Mouse (Mus musculus) yolk sac, embryonic 10.5 days (tissue): ENCODE data around the gene Polr3h.

Source experiments
- DNase-seq: peaks from one replicate; pipeline ENCODE4 v3.0.0-alpha.2; 2017; ENCODE audit warnings: low spot score

The Polr3h gene

DNA sequence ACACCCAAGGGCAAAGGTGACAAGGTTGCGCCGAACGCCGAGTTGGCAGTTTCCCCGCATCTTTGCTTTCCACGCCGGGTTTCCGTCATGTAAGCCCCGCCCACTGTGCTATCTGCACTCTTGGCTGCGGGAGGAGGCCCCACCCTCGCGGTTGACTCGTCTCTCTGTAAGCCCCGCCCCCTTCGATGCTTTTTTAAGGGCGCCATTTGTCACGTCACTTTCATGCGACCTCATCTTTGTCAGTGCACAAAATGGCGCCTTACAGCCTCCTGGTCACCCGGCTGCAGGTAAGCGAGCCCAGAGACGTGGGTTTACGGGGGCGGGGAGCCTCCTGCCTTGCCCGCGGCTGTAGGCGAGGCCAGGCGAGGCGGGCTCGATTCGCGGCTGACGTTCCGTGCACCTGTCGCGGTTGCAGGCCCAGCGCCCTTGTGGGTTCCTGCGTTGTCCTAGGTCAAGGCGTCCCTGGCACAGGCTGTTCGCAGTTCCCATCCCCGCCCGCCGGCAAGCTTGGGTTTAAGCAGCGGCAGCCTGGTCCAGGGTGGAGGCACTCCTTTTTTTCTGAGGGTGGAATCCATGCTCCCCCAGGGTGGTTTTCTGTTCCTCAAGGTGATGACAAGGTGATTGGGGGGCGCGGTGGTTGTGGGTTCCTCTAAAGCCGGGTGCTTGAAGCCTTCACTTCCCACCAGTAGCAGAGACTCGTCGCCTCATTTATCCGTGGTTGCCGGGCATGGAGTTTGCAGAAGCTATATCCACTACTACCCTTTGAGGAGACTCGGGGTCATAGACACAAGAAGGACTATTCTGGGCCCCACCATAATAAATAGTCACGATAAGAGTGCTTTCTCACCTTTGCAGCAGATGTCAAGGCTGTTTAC is 53.5 kb downstream of the Polr3h start, which contains the start of gene Aco2:
Gene Aco2, plus strand, starts transcription at position 48 of the 875 bp plus-strand sequence.
- DNase-seq = peak; percentile 99

DNA sequence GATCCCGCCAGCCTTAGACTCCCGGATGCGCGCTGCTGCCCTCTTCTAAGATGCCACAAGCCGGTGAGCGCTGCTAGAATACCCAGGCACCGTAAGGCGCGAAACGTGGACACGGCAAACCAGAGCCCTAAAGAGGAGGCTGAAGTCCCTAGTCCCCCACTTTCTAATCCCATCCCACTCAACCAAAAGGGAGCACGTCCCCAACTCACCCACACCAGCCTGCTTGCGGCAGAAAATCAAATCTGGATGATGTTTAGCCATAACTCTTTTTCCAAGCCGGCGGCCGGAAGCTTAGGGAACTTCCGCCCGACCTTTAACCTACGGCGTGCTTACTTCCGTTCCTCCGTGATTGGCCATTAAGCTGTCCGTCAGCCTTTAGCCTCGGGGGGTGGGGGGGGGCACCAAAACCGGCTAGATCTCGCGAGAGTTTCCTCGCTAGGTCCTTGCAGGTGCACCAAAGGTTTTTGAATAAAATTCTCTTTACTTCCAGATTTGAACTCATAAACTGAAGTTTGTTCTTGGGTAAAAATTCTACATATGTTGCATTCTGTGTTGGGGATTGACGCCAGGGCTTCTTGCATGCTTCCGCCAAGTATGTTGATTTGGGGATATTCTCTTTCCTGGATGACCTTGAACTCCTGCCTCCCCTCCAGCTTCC is 54.3 kb downstream of the Polr3h start, which contains the start of gene Phf5a:
Gene Phf5a, minus strand, starts transcription at position 308 of the 658 bp plus-strand sequence.
- DNase-seq = peak; percentile 96

DNA sequence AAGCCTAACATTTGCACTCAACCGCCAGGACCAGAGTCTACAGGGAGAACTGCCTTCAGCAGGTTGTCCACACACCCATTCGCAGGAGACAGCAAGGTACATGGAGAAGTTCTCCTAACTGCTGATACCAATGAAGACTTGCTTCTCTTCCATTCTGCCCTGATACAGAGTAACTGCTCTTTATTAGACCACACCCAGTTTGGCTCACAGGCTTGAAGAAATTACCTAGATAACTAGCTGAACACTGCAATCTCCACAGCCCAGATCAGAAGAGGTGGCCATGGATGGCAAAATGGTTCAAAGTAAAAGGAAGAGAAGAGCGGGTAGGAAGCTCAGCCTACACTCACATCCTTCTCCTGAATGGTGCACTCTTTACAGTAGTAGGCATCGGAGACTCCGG is 56.1 kb downstream of the Polr3h start:
- DNase-seq = no peak

DNA sequence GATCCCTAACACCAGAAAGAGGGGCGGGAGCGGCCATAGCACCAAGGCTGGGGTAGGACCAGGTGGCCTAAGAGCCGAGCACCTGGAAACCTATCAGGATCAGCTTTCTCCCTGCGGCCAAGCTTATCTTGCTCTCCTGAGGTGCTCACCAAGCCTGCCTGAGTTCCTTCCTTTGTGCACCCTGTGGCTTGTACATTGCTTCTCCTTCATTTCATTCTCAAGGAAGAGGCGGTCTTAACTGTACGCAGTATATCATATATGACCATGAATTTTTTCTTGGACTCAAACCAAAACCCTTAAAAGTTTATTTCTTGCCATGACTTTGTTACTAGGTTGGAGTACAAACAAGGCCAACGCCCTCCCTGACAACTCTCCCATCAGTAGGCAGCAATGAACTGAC is 61.8 kb downstream of the Polr3h start:
- DNase-seq = no peak

DNA sequence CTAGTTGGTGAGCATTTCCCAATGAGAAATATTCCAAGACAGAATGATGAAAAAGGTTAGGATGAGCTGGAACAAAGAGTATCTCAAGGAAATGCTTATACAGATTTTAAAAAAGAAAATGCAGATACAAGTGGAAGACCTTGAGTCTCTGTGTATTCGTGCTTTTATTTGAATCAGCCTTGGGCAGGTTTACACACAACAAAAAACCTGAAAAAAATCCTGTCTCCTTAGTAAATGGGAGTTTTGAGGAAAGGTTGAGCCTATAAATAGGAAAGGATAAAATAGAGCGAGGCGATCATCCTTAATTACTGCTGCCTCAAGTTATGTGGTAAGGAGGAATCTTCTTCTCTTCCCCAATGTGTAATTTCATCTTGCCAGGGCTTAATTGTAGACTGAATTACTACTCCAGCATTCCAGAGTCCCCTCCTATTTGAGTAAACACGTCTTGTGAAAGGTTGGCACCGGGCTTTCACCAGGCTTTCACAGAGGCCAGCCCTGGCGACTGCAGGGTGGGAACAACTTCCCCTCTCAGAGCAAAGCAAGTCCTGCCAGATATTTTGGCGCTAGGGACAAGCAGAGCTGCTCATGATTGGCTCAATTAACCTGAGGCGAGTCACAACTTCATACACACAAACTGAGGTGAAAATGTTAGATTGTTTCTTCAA is 65.4 kb downstream of the Polr3h start:
- no peak for DNase-seq

DNA sequence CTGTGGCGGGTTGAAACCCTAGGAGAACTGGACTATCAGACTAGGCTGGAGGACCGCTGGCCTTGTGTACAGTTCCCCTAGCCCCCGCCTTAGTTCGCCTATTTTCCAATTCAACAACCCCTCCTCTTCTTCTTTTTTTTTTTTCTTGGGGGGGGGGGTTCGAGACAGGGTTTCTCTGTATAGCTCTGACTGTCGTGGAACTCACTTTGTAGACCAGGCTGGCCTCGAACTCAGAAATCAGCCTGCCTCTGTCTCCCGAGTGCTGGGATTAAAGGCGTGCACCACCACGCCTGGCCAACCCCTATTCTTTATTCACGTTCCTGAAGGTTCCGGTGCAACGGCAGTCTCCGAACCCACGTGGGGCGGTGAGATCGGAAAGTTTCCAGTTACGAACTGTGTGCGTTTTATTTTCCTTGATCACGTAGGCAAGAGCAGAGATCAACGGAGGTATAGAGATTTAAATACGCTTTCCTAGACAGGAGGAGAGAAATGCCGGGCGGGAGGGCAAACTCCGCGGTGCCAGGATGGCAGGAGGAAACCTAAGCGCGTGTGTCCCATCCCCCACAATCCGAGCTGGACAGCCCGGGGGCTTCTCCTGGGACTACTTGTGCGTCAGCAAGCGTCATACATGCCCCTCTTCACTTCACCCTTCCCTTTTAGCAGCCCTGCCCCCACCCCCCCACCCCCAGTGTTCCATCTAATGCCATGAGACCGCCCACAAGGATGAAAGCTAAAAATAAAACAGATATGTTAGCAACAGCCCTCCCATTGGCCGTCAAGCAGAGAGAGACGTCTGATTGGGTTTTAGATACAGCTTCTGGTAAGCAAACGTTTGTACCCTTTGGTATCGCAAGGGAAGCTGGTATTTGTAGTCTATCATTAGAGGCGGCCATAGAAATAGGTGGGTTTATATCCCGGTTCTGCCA is 66.4 kb downstream of the Polr3h start:
- peak; percentile 96 for DNase-seq

DNA sequence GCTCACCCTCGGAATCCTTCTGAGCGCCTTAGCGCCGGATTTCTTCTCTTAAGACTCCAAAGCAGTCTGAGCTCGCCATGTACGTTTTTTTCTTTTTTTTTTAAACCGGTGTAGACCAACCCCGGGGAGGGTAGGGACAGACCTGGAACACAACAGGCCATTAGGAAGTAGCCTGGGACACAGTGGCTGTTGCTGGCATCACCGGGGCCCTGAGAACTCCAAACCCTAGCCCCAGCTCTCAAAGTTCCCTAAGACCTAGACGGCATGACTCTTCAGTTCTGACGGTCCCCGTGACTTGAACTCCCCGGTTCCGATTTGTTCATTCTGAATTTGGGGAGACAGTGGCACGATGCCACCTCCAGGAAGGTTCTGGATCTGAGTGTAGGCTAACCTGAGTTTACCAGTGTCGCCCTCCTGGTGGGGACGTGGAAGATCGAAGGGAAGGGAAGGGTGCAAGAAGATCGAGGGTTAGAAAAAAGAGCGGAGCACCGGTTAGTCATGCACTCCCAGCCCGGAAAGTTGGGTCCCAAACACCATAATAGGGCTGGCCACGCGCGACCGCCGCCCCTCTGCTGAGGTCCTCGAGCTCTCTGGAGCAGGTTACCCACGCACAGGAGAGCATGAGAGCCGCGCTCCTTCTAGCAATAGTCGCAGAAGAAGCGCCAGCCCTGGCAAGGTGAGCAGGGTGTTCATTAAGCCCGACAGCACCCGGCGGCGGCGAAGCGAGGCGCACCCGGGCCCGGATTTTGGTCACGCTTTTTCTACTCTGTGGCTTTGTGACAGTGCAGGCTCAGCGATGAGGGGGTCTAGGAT is 67.3 kb downstream of the Polr3h start, which contains the start of gene Tob2:
Gene Tob2, minus strand, starts transcription at position 280 of the 813 bp plus-strand sequence.
- peak; percentile 64 for DNase-seq

DNA sequence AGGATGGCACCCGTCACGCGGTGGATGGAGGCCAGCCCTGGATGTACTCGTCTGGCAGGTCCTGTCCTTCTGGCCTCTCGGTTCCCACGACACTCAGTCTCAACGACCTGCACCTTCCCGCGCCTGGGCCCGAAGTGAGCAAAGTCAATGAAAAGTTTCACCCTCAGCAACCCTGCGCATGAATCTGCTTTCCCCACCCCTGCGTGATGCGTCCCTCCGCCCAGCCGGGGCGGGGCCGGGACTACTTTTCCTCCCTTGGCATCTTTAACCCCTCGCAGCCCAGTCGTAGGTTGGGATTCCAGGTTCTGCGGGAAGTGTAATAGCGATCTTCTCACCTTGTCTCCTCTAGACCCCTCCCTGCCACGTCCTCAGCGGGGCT is 67.9 kb downstream of the Polr3h start:
- peak; percentile 95 for DNase-seq

DNA sequence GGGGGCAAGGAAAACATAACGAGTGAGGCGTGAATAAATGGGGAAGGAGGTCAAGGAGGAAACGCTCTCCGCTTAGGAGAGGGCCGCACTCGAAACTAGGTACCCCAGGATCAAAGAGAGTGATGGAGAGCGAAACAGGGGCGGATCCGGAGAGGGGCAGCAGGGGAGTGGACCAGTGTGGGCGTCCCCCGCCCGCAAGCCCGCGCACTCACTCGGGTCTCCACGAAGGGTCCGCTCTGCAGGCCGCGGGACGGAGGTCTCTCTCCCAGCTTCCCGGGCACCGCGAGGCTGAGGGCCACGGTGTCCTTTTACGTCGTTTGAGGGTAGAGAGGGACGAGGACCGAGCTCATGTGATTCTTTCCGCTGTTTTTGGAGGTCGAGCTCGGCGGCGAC is 68.3 kb downstream of the Polr3h start:
- no peak for DNase-seq

DNA sequence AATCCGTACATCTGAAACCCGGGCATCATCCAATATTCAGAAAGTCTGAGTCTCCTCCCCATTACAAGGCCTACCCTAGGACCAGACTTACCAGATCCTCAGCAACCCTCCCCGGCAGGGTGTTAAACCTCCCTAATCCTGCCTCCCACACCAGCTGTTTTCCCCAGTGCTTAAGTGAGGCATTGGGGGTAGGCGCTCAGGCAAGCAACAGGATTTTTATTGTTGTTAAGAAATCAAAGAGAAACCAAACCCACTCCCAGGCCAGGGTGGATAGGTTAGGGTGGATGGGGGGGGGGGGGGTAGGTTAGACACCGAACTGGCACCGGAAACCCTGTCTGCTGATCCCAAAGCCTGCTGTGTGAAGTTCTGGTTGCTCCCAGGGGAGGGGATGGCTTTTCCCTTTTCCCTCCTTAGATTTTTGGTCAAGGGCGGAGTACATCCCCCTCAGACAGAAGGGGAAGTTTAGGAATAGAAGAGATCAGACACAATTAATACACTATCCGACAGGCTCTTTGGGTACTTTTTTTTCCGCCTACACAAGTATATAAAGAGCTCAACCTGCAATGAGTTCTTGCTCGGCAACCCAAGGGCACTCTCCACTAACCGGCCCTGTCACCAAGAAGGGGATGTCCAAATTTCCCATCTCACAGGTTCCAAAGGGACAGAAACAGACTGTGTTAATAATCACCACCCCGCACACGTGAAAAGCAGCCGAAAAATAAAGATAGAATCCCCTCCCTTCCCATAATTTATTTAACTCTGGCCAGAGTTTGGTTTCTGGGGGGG is 68.9 kb downstream of the Polr3h start:
- DNase-seq = no peak

DNA sequence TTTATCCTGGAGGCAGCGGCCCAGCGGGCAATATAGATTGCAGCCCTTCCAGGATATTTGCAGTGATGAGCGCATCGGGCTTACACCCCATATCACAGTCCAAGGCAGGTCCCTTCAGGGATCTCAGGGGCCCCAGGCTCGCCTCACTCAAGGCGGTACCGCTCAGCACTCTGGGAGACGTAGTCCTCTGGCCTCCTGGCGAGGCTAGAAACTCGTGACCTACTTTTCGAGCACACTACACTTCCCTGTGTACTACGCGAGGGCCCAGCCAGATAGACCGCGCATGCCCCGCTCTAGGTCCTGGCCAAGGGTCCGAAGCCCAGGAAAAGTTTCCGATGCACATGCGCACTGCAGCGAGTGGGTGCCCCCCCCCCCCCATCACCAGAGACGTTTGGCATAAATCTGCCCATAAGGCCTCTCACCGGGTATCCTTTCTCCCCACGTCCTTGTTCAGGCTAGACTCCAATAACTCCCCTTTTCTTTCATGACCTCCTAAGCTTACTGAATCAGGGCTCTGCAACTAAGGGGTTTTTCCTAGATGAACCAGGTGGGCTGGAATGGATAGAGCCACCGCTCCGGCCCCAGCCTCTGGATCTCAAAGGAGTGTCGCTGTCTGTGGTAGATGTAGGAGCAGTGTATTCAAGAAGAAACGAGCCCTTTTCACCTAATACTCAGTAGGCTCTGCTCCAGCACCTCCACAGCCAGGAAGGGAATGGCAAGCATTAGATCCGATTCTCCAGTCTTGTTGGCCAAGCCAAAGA is 69.8 kb downstream of the Polr3h start:
- peak; percentile 92 for DNase-seq

DNA sequence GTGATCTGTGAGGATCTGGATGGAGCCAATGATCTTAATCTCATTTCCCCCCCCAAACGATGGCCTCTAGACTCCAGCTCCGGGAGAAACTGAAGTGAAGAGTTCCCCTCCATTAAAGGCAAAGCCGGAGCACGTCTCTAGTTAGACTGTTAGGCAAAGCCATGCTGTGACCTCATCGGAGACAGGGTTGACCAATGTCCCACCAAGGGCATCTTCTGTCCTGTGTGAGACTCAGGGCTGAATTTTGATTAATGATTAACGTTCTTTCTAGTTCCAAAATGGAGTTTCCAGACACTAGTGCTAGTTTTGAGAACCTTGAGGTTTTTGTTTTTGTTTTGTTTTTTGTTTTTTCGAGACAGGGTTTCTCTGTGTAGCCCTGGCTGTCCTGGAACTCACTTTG is 73.0 kb downstream of the Polr3h start:
- no peak for DNase-seq

DNA sequence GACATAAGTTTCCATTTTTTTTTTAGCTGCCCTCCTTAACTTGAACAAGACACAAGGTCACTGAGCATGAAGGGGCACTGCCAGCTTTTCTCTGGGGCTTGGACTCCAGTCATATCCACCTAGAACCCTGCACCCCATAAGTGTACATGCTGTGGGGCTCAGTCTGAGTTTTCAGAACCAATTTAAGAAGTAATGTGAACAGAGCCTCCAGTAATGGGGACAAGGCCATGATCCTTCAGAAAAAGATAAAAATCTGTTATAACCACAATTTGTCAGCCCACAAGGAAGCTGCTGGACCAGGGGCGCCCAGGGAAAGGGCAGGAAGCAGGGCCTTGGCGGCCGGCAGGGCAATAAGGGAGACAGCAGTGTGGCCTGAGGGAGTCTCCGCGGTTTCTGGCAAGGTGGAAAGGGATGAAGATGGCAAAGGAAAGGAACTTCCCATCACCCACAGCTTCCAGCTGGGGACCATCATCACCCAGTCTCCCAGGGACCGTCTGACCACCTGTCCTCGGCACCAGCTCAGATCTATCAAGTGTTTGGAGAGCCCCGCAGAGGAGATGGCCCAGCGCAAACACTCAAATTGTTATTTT is 73.5 kb downstream of the Polr3h start:
- no peak for DNase-seq

DNA sequence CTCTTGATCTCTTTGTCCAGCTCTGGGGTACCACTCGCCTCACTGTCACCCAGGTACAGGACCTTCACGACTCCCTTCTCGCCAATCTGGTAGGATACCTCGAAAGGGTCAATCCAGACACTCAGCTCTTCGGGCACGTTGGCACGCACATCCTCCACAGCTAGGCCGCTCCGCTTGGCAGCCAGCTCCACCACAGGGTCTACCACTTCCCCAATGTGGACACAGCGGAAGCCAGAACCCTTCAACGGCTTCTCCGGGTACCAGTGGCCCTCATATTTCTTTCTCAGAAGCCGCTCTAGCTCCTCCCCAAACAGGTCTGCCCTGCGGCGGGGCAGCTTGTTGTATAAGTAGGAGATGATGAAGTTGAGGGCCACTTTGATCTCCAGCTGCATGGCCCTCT is 74.7 kb downstream of the Polr3h start:
- DNase-seq = no peak

DNA sequence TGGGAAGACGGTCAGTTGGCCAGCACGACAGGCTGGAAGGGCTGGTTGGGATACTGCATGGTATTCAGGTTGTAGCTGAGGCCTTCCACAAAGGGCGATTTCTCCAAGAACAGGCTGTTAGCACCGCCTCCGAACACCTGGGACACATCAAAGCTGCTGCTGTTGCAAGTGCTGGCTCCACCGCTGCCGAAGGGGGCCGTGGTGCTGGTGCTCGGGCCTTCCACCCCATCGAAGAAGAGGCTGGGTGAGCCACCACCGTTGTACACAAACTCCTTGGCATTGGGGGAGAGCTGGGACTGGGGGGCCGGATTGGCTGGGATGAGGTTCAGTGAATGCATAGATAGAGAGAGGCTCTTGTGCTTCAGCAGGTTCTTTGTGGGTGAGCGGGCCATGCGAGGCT is 75.3 kb downstream of the Polr3h start:
- no peak for DNase-seq

DNA sequence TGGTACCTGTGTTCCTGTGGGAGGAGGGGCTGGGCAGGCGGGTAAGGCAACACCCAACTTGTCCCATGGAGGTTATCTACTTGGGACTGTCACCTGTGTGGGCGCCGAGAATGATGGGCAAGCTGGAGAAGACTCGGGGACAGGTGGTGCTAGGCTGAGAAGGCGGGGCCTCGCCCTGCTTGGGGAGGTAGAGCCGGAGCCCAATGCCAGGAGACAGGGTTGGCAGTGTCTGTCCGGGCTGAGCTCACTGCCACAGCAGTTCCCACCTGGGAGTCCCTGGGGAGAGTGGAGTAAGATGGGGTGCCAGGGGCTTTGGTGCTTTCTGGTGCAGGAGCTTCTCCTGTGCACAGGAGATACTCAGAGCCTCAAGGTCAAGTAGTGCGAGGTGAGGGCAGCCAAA is 76.9 kb downstream of the Polr3h start:
- no peak for DNase-seq

DNA sequence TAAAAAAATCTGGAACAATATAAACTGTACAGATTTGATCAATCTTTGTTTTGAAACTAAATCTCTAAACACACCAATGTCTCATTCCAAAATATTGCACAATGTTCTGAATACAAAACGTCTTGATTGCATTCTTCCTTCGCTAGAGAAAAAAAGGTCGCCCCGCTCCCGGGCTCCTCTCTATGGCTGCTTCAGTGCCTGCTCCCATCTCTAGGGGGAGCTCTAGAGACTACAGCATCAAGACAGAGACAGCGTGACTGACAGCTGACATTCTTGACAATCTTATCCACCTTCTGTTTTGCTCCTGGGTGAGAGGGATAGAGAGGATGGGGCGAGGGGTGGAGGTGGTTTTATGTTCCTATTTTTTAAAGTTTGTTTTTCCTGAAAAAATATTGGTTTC is 77.7 kb downstream of the Polr3h start:
- DNase-seq = no peak

DNA sequence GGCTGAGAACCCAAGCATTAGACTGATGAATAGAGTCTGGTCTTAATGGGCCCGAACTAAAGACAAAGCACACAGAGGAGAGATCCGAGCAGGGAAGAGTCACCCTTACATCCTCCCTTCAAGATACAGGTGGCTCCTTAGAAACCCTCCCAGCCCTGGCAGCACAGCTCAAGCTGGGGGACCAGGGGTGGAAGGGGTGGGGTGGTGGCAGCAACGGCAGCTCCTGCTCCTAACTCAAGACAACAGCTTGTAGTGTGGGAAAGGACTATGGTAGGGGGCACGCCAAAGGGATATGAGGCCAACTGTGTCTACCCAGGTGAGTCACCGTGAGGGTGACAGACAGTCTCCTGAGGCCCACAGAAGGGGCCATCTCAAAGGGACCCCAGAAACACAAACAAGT is 78.2 kb downstream of the Polr3h start:
- no peak for DNase-seq

DNA sequence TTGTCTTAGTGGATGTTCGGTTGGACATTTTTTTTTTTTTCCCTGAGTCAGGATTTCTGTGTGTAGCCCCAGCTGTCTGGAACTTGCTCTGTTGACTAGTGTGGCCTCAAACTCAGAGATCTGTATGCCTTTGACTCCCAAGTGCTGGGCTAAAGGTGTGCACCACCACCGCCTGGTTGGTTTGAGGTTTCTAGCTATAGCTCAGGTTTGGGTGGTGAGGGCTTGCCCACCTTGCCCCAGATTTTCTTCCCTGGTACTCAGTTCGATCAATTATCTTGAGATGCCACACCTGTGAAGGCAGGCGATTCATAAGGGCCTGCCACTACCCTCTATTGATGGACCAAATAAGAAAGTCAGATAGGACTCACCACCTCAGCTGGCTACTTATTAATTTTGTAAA is 78.9 kb downstream of the Polr3h start:
- no peak for DNase-seq
